ENCODE assay signal across 8 mouse cellular contexts in the genomic region with DNA sequence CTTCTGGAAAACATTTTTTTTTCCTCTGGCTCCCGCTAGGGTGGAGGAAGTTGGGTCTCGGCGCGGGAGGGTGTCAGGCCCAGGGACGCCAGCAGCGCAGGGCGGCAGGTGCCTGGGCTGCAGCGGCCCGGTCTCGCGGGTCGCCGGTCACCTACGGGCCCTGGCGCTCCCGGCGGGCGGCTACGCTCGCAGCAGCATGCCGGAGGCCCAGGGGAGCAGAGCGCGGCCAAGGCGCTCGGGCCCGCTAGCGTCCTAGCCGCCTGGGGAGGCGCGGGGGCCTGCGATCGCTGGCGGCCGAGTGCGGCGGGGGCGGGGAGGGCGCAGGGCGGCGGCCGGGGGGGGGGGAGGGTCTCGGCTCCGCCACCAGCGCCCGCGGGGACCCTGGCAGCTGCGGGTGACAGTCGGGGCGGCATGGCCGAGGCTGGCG. TPM values are rescaled to one million over a fixed set of nuclear protein-coding genes. Genes with fewer than 3 reads are reported as not detected.
DNase-seq lines count a peak whose midpoint lies in the region; ATAC-seq lines count a peak whose summit lies in the region.

No protein-coding gene starts in this region.

- no peaks in the 10 kb centered on the region for H3K36me3 ChIP-seq in hindbrain, embryonic 12.5 days

- DNase-seq in R1 (ENCODE audit: low read depth, low spot score) = peak; percentile 87
- DNase-seq in cerebellum, postnatal 10 days = peak; percentile 78 to 79
- peak; percentile 25 to 31 for DNase-seq in frontal cortex, postnatal 14 days (ENCODE audit: low spot score in 2 of 2)
- DNase-seq in left cerebral cortex, adult 8-10 months (ENCODE audit: low spot score in 2 of 2) = peak; percentile 37 to 42
- DNase-seq in right cerebral cortex, adult 18-20 months = peak; percentile 58
- peak; percentile 69 for DNase-seq in urinary bladder, postnatal 4 days (ENCODE audit: low spot score in 2 of 2)

- WGBS in hindbrain, embryonic 12.5 days = under 1% methylated on average over 33 of the region's 51 CpGs

- peaks cover 27% of the 10 kb centered on the region for H3K4me1 ChIP-seq in hindbrain, embryonic 12.5 days

- no peaks in the 10 kb centered on the region for H3K27me3 ChIP-seq in hindbrain, embryonic 12.5 days

- peak overlapping the region; percentile 96 for H3K4me3 ChIP-seq in hindbrain, embryonic 12.5 days

- peak overlapping the region; percentile 89 for H3K4me2 ChIP-seq in hindbrain, embryonic 12.5 days (replicated peaks)

- ATAC-seq in hindbrain, embryonic 12.5 days (ENCODE audit: low FRiP score) = peak; percentile 64
- peak; percentile 64 for ATAC-seq in megakaryocyte, adult 5-6 weeks (ENCODE audit: poor library complexity, severe bottlenecking)

- peak overlapping the region; percentile 98 for H3K27ac ChIP-seq in hindbrain, embryonic 12.5 days

- H3K9me3 ChIP-seq in hindbrain, embryonic 12.5 days (replicated peaks) = no peaks in the 10 kb centered on the region

- peak overlapping the region; percentile 97 for H3K9ac ChIP-seq in hindbrain, embryonic 12.5 days

RNA-seq across cellular contexts. Expression of gene Kat2b, which starts 0.3 kb away (rescaled TPM):
- 5.3 and 5.8 TPM in 2 replicates for polyA plus RNA-seq in hindbrain, embryonic 12.5 days (2016; fragmentation: Nextera tagmentation; extraction: Ambion mirVana)
- 10 to 100 TPM; 16.8 to 35.3 (median 24.3) TPM for total RNA-seq in left cerebral cortex, adult 8-10 months (2022)
- 38.9 and 41.4 TPM in 2 replicates for total RNA-seq in megakaryocyte, adult 5-6 weeks (2015)
- total RNA-seq in megakaryocyte, adult 5-6 weeks (2017) = 57.9 and 72.6 TPM in 2 replicates

RNA-seq across cellular contexts. Expression of gene Pp2d1, which starts 27.7 kb away (rescaled TPM):
- polyA plus RNA-seq in hindbrain, embryonic 12.5 days (2016; fragmentation: Nextera tagmentation; extraction: Ambion mirVana) = 0.39 and 0.44 TPM in 2 replicates
- under 1 TPM in 1 of 4 experiments, not detected in 3; 0.15 TPM for total RNA-seq in left cerebral cortex, adult 8-10 months (2022)
- total RNA-seq in megakaryocyte, adult 5-6 weeks (2015) = not detected in 2 replicates
- not detected in 2 replicates for total RNA-seq in megakaryocyte, adult 5-6 weeks (2017)

Comparison
In these comparisons a context has a peak if more than half of its experiments do, and no peak if none do; other contexts are left out.
1. Peak in every context shown above with its lines: DNase-seq, ATAC-seq, H3K4me3 ChIP-seq and H3K27ac ChIP-seq.
2. DNase-seq: peak in every context shown above with its lines; median percentile 87 in R1; 78 in cerebellum, postnatal 10 days; 69 in urinary bladder, postnatal 4 days; 58 in right cerebral cortex, adult 18-20 months; 40 in left cerebral cortex, adult 8-10 months; 28 in frontal cortex, postnatal 14 days.